Mouse (Mus musculus): ENCODE measurements around the gene Hoxa7. TPM values are rescaled to one million over a fixed set of nuclear protein-coding genes. Genes with fewer than 3 reads are reported as not detected.

The Hoxa7 gene
- total and polyA plus RNA-seq, 3 experiments, result 0.17 TPM; not detected in 2

GRCm38 (mm10) chr6:52178918-52179665 lies 42.6 kb downstream of the Hoxa7 start:
- no peak overlapping the region for H3K4me3 ChIP-seq (ENCODE audit: control insufficient read depth in 1 of 2, insufficient read depth in 1 of 2, low read depth in 2 of 2, low read length in 2 of 2)
- no peaks in the 10 kb centered on the region for H3K79me2 ChIP-seq (ENCODE audit: control insufficient read depth, insufficient read depth, low read length, poor library complexity)

DNA sequence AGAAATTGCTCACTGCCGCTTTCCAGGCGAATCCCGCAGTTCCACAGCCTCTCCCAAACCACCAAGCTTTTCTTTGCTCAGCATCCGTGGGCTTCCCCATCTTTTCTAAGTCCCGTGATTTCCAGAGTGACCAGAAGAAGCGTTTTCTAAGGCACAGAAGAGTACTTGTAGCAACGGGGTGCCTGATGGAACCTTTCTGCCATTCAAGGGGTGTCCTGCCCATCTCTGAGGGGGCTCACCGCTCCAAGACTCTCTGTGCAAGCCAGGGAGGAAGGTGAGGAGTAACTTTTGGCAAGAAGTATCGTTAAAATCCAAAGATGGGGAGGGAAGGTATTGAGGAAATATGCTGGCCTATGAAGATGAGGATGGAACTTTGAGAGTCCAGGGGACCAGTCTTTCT lies 43.8 kb downstream of the Hoxa7 start:
- no peak for DNase-seq (ENCODE audit: low read depth, low spot score)
- Histone ChIP-seq H3K27me3 (ENCODE audit: control insufficient read depth in 1 of 2, insufficient read depth in 2 of 2, low read length in 2 of 2) (no peaks in the 10 kb centered on the region), H3K9me3 (replicated peaks; ENCODE audit: insufficient read depth, low read length) (no peaks in the 10 kb centered on the region), H3K79me2 (ENCODE audit: control insufficient read depth, insufficient read depth, low read length, poor library complexity) (no peaks in the 10 kb centered on the region), H3K4me1 (ENCODE audit: control insufficient read depth in 1 of 2, insufficient read depth in 2 of 2, low read length in 2 of 2) (no peaks in the 10 kb centered on the region), H3K4me3 (ENCODE audit: control insufficient read depth in 1 of 2, insufficient read depth in 1 of 2, low read depth in 2 of 2, low read length in 2 of 2) (no peak overlapping the region), H3K9ac (ENCODE audit: control insufficient read depth, low read depth, low read length, poor library complexity, severe bottlenecking) (no peak overlapping the region), H3K27ac (ENCODE audit: control insufficient read depth, low read depth, low read length) (no peak overlapping the region), H3K36me3 (ENCODE audit: control insufficient read depth in 1 of 2, insufficient read depth in 2 of 2, low read length in 2 of 2) (no peaks in the 10 kb centered on the region)
- no peak for TF ChIP-seq MEF2A (IDR thresholded peaks at IDR 0.05; ENCODE audit: extremely low read depth, insufficient replicate concordance, low read depth, low read length, poor library complexity, severe bottlenecking)
- TF ChIP-seq USF1 (IDR thresholded peaks at IDR 0.05; ENCODE audit: low read depth, low read length), result no peak
- no peak for TF ChIP-seq NRF1 (IDR thresholded peaks at IDR 0.05; ENCODE audit: insufficient read depth, low read depth, low read length, poor library complexity, severe bottlenecking)
- TF ChIP-seq TCF12 (IDR thresholded peaks at IDR 0.05; ENCODE audit: low read depth, low read length), result no peak
- no peak for TF ChIP-seq TBP (IDR thresholded peaks at IDR 0.05; ENCODE audit: low read depth, low read length)

More at GRCm38 (mm10) chr6:52178918-52179665, 42.6 kb downstream of the Hoxa7 start:
- DNase-seq (ENCODE audit: low read depth, low spot score), result no peak
- H3K9me3 ChIP-seq (replicated peaks; ENCODE audit: insufficient read depth, low read length), result no peaks in the 10 kb centered on the region
- TF ChIP-seq MYC (IDR thresholded peaks at IDR 0.05; ENCODE audit: low read depth, low read length) (no peak), SIN3A (IDR thresholded peaks at IDR 0.05; ENCODE audit: low read length) (no peak), ELF1 (IDR thresholded peaks at IDR 0.05; ENCODE audit: low read depth, low read length) (no peak), UBTF (IDR thresholded peaks at IDR 0.05; ENCODE audit: borderline replicate concordance, insufficient read depth, low read depth, low read length) (no peak), MAZ (IDR thresholded peaks at IDR 0.05; ENCODE audit: low read depth, low read length) (no peak), POLR2AphosphoS5 (IDR thresholded peaks at IDR 0.05; ENCODE audit: borderline replicate concordance, low read depth, low read length) (no peak), ZC3H11A (IDR thresholded peaks at IDR 0.05; ENCODE audit: low read depth, low read length) (no peak), KAT2A (conservative IDR thresholded peaks at IDR 0.05; ENCODE audit: low read depth, low read length) (no peak), BHLHE40 (IDR thresholded peaks at IDR 0.05; ENCODE audit: borderline replicate concordance, low read depth, low read length) (no peak)
- no peak overlapping the region for H3K9ac ChIP-seq (ENCODE audit: control insufficient read depth, low read depth, low read length, poor library complexity, severe bottlenecking)
- no peaks in the 10 kb centered on the region for H3K36me3 ChIP-seq (ENCODE audit: control insufficient read depth in 1 of 2, insufficient read depth in 2 of 2, low read length in 2 of 2)
- no peaks in the 10 kb centered on the region for H3K27me3 ChIP-seq (ENCODE audit: control insufficient read depth in 1 of 2, insufficient read depth in 2 of 2, low read length in 2 of 2)
- H3K4me1 ChIP-seq (ENCODE audit: control insufficient read depth in 1 of 2, insufficient read depth in 2 of 2, low read length in 2 of 2), result no peaks in the 10 kb centered on the region
- no peak overlapping the region for H3K27ac ChIP-seq (ENCODE audit: control insufficient read depth, low read depth, low read length)
